Mouse (Mus musculus) midbrain, postnatal 0 days (tissue): ENCODE results near the gene Mgll. TPM values are rescaled to one million over a fixed set of nuclear protein-coding genes. Genes with fewer than 3 reads are reported as not detected.

Source experiments
- ATAC-seq: fragments of 200-750 bp; cut with Nextera tagmentation; 2 replicates; pipeline ENCODE4 v1.8.0; 2017; ENCODE audit warnings: moderate number of reproducible peaks, mild to moderate bottlenecking, moderate TSS enrichment, moderate library complexity; ENCODE audit not compliant: low FRiP score
- DNase-seq: peaks from one replicate; pipeline ENCODE4 v3.0.0-alpha.2; 2015; ENCODE audit warnings: low spot score
- H3K27ac ChIP-seq: fragments of 300-500 bp; sonication (generic); 2 replicates; pipeline ENCODE4 v1.5.1; 2014; ENCODE audit warnings: low read depth, mild to moderate bottlenecking, low read length, mixed read lengths
- H3K27me3 ChIP-seq: fragments of 300-500 bp; sonication (generic); 2 replicates; pipeline ENCODE4 v1.6.1; 2014; ENCODE audit warnings: low read length, control low read depth, mixed read lengths; ENCODE audit not compliant: insufficient read depth
- H3K36me3 ChIP-seq: fragments of 300-500 bp; sonication (generic); 2 replicates; pipeline ENCODE4 v1.6.1; 2014; ENCODE audit warnings: low read length, control low read depth, mixed read lengths; ENCODE audit not compliant: insufficient read depth
- H3K4me1 ChIP-seq: fragments of 300-500 bp; sonication (generic); 2 replicates; pipeline ENCODE4 v1.6.1; 2014; ENCODE audit warnings: mild to moderate bottlenecking, control low read depth, antibody characterized with exemption, low read length, mixed read lengths; ENCODE audit not compliant: insufficient read depth
- H3K4me2 ChIP-seq: fragments of 300-500 bp; sonication (generic); 2 replicates; pipeline ENCODE4 v1.6.1; 2014; ENCODE audit warnings: low read depth, mild to moderate bottlenecking, low read length, mixed read lengths; ENCODE audit not compliant: poor library complexity, severe bottlenecking
- H3K4me3 ChIP-seq: fragments of 300-500 bp; sonication (generic); 2 replicates; pipeline ENCODE4 v1.5.1; 2014; ENCODE audit warnings: low read depth, mild to moderate bottlenecking, low read length, moderate library complexity
- H3K9ac ChIP-seq: fragments of 300-500 bp; sonication (generic); replicated peaks from 2 replicates; pipeline ENCODE4 v1.6.1; 2014; ENCODE audit warnings: mild to moderate bottlenecking, low read length, moderate library complexity, mixed read lengths; ENCODE audit not compliant: poor library complexity, severe bottlenecking
- H3K9me3 ChIP-seq: fragments of 300-500 bp; sonication (generic); 2 replicates; pipeline ENCODE4 v1.6.1; 2016; ENCODE audit warnings: low read length, control low read depth
- CTCF ChIP-seq: IDR thresholded peaks from 2 replicates; pipeline ENCODE4 v1.5.1; 2016; ENCODE audit warnings: antibody characterized with exemption, mild to moderate bottlenecking
- WGBS: fragments of 180-500 bp; shearing (Covaris S2); extraction: QIAGEN DNeasy Blood & Tissue Kit; methylation state at CpG from one replicate; pipeline ENCODE4 v1.1.7; 2014; 5-methylcytosine and 5-hydroxymethylcytosine counted together
- polyA plus RNA-seq: library from polyadenylated mRNA; unstranded; fragments of >200 nt; fragmentation: Nextera tagmentation; extraction: Ambion mirVana; gene quantifications from 2 replicates; pipeline ENCODE4 v1.2.1, GENCODE M21; 2015
- total RNA-seq: library from RNA; depleted of rRNA; stranded (reverse); fragments of >200 nt; gene quantifications from 2 replicates; pipeline ENCODE4 v1.2.3, GENCODE M21; 2014

Mgll gene
- total and polyA plus RNA-seq, 2 experiments from 2014 or later: 50.6 to 62.3 TPM

DNA sequence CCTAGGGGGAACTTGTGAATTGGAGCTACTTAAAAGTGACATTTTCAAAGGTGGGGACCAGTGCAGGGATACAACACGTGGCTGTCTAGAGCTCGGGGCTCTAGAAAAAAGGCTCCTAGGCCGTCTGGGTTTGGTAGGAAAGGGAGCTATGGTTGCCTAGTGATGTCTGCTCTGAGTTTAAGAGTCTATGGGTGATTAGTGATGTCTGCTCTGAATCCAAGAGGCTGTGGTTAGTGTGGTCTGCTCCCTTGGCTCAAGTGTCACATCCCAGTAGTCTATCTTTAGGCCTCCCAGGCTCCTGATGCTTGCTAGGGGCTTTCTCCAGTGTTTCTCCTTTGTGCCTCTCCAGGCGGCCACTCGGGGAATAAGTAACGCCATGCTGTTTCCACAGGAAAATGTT lies 29.4 kb downstream of the Mgll start:
- no peak overlapping the region for H3K4me2 ChIP-seq
- no peak for ATAC-seq
- no peak overlapping the region for H3K9ac ChIP-seq
- 0 out of 2 replicates have a peak overlapping the region, but pooled peaks have one; percentile 38 for H3K27ac ChIP-seq
- H3K4me1 ChIP-seq: peaks cover 4% of the 10 kb centered on the region
- no peak overlapping the region for H3K4me3 ChIP-seq
- H3K9me3 ChIP-seq: no peaks in the 10 kb centered on the region
- no peak for DNase-seq
- H3K27me3 ChIP-seq: no peaks in the 10 kb centered on the region
- H3K36me3 ChIP-seq: no peaks in the 10 kb centered on the region
- WGBS: 64% methylated on average over 6 of the region's 6 CpGs
- no peak for TF ChIP-seq CTCF

DNA sequence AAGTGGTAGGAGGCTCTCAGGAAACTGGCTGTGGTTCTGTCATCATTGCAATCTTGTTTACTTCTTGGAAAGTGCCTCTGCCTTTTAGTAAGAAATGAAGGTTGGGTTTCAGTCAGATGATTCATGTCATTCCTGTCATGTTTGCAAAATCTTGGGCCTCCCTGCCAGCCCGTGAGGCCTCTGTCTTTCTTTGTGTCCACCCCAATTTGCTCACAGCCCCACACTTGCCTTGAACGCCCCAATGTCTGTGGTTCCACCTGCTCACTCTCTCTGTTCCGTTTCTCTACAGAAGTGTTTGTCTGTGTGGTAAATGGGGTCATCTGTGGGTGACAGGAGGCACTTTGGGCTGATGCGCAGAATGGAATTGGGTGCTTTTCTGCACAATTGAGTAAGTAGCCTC lies 32.8 kb downstream of the Mgll start:
- TF ChIP-seq CTCF: no peak
- ATAC-seq: no peak

GRCm38 (mm10) chr6:88758074-88758473 lies 33.9 kb downstream of the Mgll start:
- Histone ChIP-seq H3K4me2 (no peak overlapping the region), H3K4me3 (no peak overlapping the region), H3K4me1 (peaks cover 4% of the 10 kb centered on the region; the same call in 1 of the 2 replicates), H3K27ac (no peak overlapping the region), H3K9me3 (no peaks in the 10 kb centered on the region), H3K36me3 (no peaks in the 10 kb centered on the region), H3K27me3 (no peaks in the 10 kb centered on the region), H3K9ac (no peak overlapping the region)
- no peak for TF ChIP-seq CTCF
- 85% methylated on average over 8 of the region's 8 CpGs for WGBS
- ATAC-seq (no peak), DNase-seq (no peak)

More for the DNA sequence above, 32.8 kb downstream of the Mgll start:
- H3K4me2 ChIP-seq: no peak overlapping the region
- no peak overlapping the region for H3K9ac ChIP-seq
- no peaks in the 10 kb centered on the region for H3K36me3 ChIP-seq
- no peak for DNase-seq
- H3K4me3 ChIP-seq: no peak overlapping the region
- H3K4me1 ChIP-seq: peaks cover 8% of the 10 kb centered on the region
- WGBS: 88% methylated on average over 4 of the region's 4 CpGs
- H3K27ac ChIP-seq: no peak overlapping the region
- no peaks in the 10 kb centered on the region for H3K27me3 ChIP-seq
- no peaks in the 10 kb centered on the region for H3K9me3 ChIP-seq

DNA sequence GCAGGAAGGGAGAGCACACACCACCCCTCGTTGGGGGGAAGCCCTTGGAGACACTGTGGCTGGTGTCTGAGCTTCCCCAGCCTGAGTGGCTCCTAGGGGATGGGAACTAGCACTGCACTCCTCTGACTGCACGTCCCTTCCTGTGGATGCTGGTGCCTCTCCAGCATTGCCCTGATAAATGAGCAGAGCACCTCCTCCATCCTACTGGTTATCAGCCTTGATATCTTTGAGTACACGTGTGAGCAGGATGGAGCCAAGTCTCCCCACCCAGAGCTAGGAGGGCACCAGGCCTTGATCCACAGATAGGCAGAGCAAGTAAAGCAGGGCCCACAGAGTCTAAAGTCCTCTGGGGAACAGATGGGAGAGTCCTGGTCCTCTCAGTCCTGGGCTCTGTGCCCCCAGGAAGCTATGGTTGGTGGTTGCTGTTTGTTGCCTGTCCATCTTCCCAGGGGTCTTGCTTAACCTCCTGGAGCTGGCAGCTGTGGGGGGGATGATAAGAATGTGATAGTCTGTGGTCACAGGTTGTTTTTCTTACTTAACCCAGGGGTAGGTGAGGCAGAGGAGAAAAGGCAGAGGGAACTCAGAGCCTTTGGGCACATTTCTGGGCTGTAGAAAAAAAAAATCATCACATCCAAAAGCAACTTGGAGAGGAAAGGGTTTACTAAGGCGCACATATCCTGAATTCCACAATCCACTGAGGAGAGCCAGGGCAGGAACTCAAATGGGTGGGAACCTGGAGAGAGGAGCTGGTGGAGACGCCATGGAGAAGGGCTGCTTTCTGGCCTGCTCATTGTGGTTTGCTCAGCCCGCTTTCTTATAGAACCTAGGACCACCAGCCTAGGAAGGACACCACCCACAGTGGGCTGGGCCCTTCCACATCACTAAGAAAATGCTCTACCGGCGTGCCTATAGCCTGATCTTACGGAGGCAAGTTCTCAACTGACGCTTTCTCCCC lies 34.6 kb downstream of the Mgll start:
- no peak for ATAC-seq

DNA sequence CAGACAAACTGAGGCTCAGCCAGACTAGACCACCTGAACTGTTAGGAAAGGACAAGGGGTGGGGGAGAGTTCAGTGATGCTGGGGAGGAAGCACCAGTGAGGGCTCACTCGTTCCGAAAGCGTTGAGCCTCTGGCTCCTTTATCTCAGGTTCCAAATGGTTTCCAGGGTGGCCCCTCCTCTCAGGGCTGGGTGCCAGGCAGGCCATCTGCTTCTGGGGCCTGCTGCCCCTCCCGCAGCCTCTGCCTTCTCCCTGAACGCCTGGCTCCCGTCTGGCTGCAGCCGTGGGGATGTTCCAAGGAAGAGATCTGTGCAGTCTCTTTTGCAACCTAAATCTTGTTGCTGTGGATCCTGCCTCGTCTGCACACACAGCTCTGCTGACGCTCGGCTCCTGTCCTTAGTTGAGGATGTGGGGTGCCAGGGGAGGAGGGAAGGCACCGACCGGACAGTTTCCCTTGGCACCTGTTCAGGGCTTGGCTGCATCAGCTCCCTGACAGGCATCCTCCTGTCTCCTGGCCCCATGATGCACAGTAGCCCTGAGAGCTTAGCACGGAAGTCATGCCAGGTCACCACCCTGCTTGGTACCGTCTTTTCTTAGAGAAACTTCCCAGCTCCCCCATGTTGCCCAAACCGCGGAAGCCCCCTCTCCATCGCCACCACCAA lies 35.7 kb downstream of the Mgll start:
- Histone ChIP-seq H3K36me3 (no peaks in the 10 kb centered on the region), H3K9ac (0 out of 2 replicates have a peak overlapping the region, but pooled peaks have one; percentile 24), H3K4me1 (peaks cover 4% of the 10 kb centered on the region; the same call in 1 of the 2 replicates), H3K9me3 (no peaks in the 10 kb centered on the region), H3K4me3 (no peak overlapping the region), H3K27me3 (no peaks in the 10 kb centered on the region), H3K27ac (no peak overlapping the region), H3K4me2 (no peak overlapping the region)
- TF ChIP-seq CTCF: no peak
- DNase-seq (peak; percentile 83), ATAC-seq (no peak)
- WGBS: 40% methylated on average over 17 of the region's 17 CpGs

More for the DNA sequence above, 34.6 kb downstream of the Mgll start:
- H3K4me2 ChIP-seq: no peak overlapping the region
- no peak overlapping the region for H3K9ac ChIP-seq
- H3K9me3 ChIP-seq: no peaks in the 10 kb centered on the region
- peaks cover 4% of the 10 kb centered on the region; the same call in 1 of the 2 replicates for H3K4me1 ChIP-seq
- no peak for TF ChIP-seq CTCF
- no peak overlapping the region for H3K27ac ChIP-seq
- H3K27me3 ChIP-seq: no peaks in the 10 kb centered on the region
- no peaks in the 10 kb centered on the region for H3K36me3 ChIP-seq
- no peak for DNase-seq
- no peak overlapping the region for H3K4me3 ChIP-seq
- WGBS: 81% methylated on average over 10 of the region's 10 CpGs
